ENCODE assay signal across 8 mouse cellular contexts in genomic region chr9:54604886-54605285, GRCm38 (mm10). TPM values are rescaled to one million over a fixed set of nuclear protein-coding genes. Genes with fewer than 3 reads are reported as not detected.
DNase-seq lines count a peak whose midpoint lies in the region; ATAC-seq and TF ChIP-seq lines count a peak whose summit lies in the region.

No protein-coding gene starts in this region.

- no peaks in the 10 kb centered on the region for H3K9me3 ChIP-seq in kidney, embryonic 15.5 days (replicated peaks)
- H3K9me3 ChIP-seq in limb, embryonic 11.5 days (ENCODE audit: control insufficient read depth, low read length): no peaks in the 10 kb centered on the region

- H3K27ac ChIP-seq in kidney, adult 2 months (ENCODE audit: insufficient read depth, low read depth, low read length): no peak overlapping the region
- H3K27ac ChIP-seq in kidney, embryonic 15.5 days: no peak overlapping the region
- no peak overlapping the region for H3K27ac ChIP-seq in limb, embryonic 11.5 days (replicated peaks; ENCODE audit: low read depth, low read length)

- ATAC-seq in kidney, embryonic 15.5 days (replicated peaks; ENCODE audit: low FRiP score): no peak
- no peak for ATAC-seq in limb, embryonic 11.5 days (ENCODE audit: insufficient number of reproducible peaks, low FRiP score, low TSS enrichment, low read depth)
- no peak for ATAC-seq in activated CD4-positive, CD25-positive, alpha-beta regulatory T cell, adult 4 months

- H3K27me3 ChIP-seq in kidney, adult 2 months (replicated peaks; ENCODE audit: control insufficient read depth, insufficient read depth, low read length): no peaks in the 10 kb centered on the region
- H3K27me3 ChIP-seq in kidney, embryonic 15.5 days: no peaks in the 10 kb centered on the region
- H3K27me3 ChIP-seq in limb, embryonic 11.5 days (ENCODE audit: control insufficient read depth, insufficient read depth, low read length): no peaks in the 10 kb centered on the region

- no peaks in the 10 kb centered on the region for H3K4me1 ChIP-seq in kidney, adult 2 months (ENCODE audit: control insufficient read depth, insufficient read depth, low read length)
- H3K4me1 ChIP-seq in kidney, embryonic 15.5 days: no peaks in the 10 kb centered on the region
- no peaks in the 10 kb centered on the region for H3K4me1 ChIP-seq in limb, embryonic 11.5 days (ENCODE audit: control insufficient read depth, insufficient read depth, low read length)

- H3K4me2 ChIP-seq in kidney, embryonic 15.5 days: no peak overlapping the region
- H3K4me2 ChIP-seq in limb, embryonic 11.5 days (ENCODE audit: low read depth, severe bottlenecking): no peak overlapping the region

- H3K4me3 ChIP-seq in kidney, adult 2 months (ENCODE audit: insufficient read depth, low read depth, low read length): no peak overlapping the region
- H3K4me3 ChIP-seq in kidney, embryonic 15.5 days (replicated peaks): no peak overlapping the region
- H3K4me3 ChIP-seq in limb, embryonic 11.5 days (ENCODE audit: low read depth, low read length): no peak overlapping the region

- no peak overlapping the region for H3K9ac ChIP-seq in kidney, embryonic 15.5 days
- H3K9ac ChIP-seq in limb, embryonic 11.5 days (ENCODE audit: low read length): no peak overlapping the region

- peak; percentile 51 for DNase-seq in kidney, adult 2 months
- DNase-seq in MN1 (ENCODE audit: low spot score): peak; percentile 58
- DNase-seq in cerebellum, adult 11-12 months: peak; percentile 32
- DNase-seq in gastrocnemius, adult 8-10 months (ENCODE audit: low spot score in 2 of 2): peak; percentile 47 to 64
- DNase-seq in limb, embryonic 11.5 days (ENCODE audit: low spot score): peak; percentile 68
- peak; percentile 78 for DNase-seq in right cerebral cortex, postnatal 14 days

- WGBS in kidney, adult 2 months: 61% methylated on average over 4 of the region's 4 CpGs
- 63% methylated on average over 4 of the region's 4 CpGs for WGBS in kidney, embryonic 15.5 days
- 54% methylated on average over 4 of the region's 4 CpGs for WGBS in limb, embryonic 11.5 days

- H3K36me3 ChIP-seq in kidney, adult 2 months (ENCODE audit: control insufficient read depth, insufficient read depth, low read length): peaks cover 6% of the 10 kb centered on the region
- peaks cover 49% of the 10 kb centered on the region for H3K36me3 ChIP-seq in kidney, embryonic 15.5 days
- peaks cover 2% of the 10 kb centered on the region; the same call in 1 of the 2 replicates for H3K36me3 ChIP-seq in limb, embryonic 11.5 days (ENCODE audit: control insufficient read depth, insufficient read depth, low read length)

- TF ChIP-seq POLR2A in kidney, adult 2 months (IDR thresholded peaks at IDR 0.05; ENCODE audit: low read depth, low read length): no peak

- TF ChIP-seq CTCF in kidney, adult 2 months (conservative IDR thresholded peaks at IDR 0.05; ENCODE audit: insufficient read depth, insufficient read length, low read depth, low read length): peak; percentile 72

RNA-seq across cellular contexts. Expression of gene Idh3a, which starts 18.8 kb away (rescaled TPM):
- polyA plus RNA-seq in kidney, adult 2 months (2012; rRNA removed): 105 and 122 TPM in 2 replicates
- 139 and 158 TPM in 2 replicates for polyA plus RNA-seq in kidney, embryonic 15.5 days (2015; fragmentation: Nextera tagmentation; extraction: Ambion mirVana)
- total RNA-seq in gastrocnemius, adult 8-10 months (2022): 100 to 1,000 TPM; 456 to 541 (median 521) TPM
- polyA plus RNA-seq in limb, embryonic 11.5 days (2014; fragmentation: Nextera tagmentation; extraction: Ambion mirVana): 120 and 125 TPM in 2 replicates
- 100 to 1,000 TPM; 155 to 163 TPM for polyA plus RNA-seq in activated CD4-positive, CD25-positive, alpha-beta regulatory T cell, adult 4 months (2017; shearing (Covaris generic))

RNA-seq across cellular contexts. Expression of gene Cib2, which starts 44.9 kb away (rescaled TPM):
- 7.9 and 10.0 TPM in 2 replicates for polyA plus RNA-seq in kidney, adult 2 months (2012; rRNA removed)
- 15.9 and 17.4 TPM in 2 replicates for polyA plus RNA-seq in kidney, embryonic 15.5 days (2015; fragmentation: Nextera tagmentation; extraction: Ambion mirVana)
- 100 to 1,000 TPM; 127 to 157 (median 137) TPM for total RNA-seq in gastrocnemius, adult 8-10 months (2022)
- polyA plus RNA-seq in limb, embryonic 11.5 days (2014; fragmentation: Nextera tagmentation; extraction: Ambion mirVana): 15.4 and 16.3 TPM in 2 replicates
- polyA plus RNA-seq in activated CD4-positive, CD25-positive, alpha-beta regulatory T cell, adult 4 months (2017; shearing (Covaris generic)): 1 to 10 TPM; 1.1 to 2.1 TPM

RNA-seq across cellular contexts. Expression of gene Acsbg1, which starts 56.8 kb away (rescaled TPM):
- polyA plus RNA-seq in kidney, adult 2 months (2012; rRNA removed): 1.1 and 1.6 TPM in 2 replicates
- polyA plus RNA-seq in kidney, embryonic 15.5 days (2015; fragmentation: Nextera tagmentation; extraction: Ambion mirVana): 2.1 and 4.6 TPM in 2 replicates
- under 1 TPM; 0.10 to 0.32 (median 0.24) TPM for total RNA-seq in gastrocnemius, adult 8-10 months (2022)
- polyA plus RNA-seq in limb, embryonic 11.5 days (2014; fragmentation: Nextera tagmentation; extraction: Ambion mirVana): 0.32 and 0.58 TPM in 2 replicates
- polyA plus RNA-seq in activated CD4-positive, CD25-positive, alpha-beta regulatory T cell, adult 4 months (2017; shearing (Covaris generic)): 10 to 100 TPM; 52.6 to 55.5 TPM
